Mouse (Mus musculus) adrenal gland, adult (tissue): ENCODE data around the gene Kat7.

Experiments used
- DNase-seq, 2 experiments: peaks; one replicate each; pipeline ENCODE4 v3.0.0; 2022 to 2023; ENCODE audit warnings: low spot score in 1 of 2; ENCODE audit not compliant: inconsistent age in 2 of 2

Gene Kat7

GRCm38 (mm10) chr11:95238477-95238876, 71.6 kb downstream of the Kat7 start:
- DNase-seq: no peak

- DNase-seq: no peak
Observed at GRCm38 (mm10) chr11:95232329-95232696, 77.7 kb downstream of the Kat7 start.

GRCm38 (mm10) chr11:95231688-95232328, 78.2 kb downstream of the Kat7 start:
- DNase-seq: peak; percentile 62 to 93

GRCm38 (mm10) chr11:95227467-95227866, 82.6 kb downstream of the Kat7 start:
- no peak for DNase-seq

GRCm38 (mm10) chr11:95225448-95225847, 84.6 kb downstream of the Kat7 start:
- no peak for DNase-seq
